Mouse (Mus musculus): ENCODE measurements around the gene Hyls1.

The Hyls1 gene

DNA sequence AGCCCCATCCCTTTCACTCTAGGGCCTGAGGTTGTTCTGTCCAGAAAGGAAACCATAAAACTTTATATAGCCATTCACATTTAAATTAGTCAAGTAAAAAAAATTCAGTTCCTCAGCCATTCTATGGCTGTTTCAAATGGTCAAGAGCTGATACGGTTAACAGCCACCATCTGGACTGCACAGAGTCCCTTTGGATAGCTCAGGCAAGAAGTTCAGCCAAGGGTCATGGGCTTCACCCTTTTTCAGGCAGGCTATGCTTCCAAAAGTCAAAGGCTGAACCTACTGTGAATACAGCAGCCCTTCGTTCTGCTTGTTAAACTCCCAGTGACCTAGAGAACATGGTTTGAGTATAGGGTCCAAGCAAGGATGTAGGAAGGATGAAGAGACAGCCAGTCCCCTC lies 25.5 kb downstream of the Hyls1 start:
- DNase-seq (ENCODE audit: low spot score in 2 of 2): no peak

DNA sequence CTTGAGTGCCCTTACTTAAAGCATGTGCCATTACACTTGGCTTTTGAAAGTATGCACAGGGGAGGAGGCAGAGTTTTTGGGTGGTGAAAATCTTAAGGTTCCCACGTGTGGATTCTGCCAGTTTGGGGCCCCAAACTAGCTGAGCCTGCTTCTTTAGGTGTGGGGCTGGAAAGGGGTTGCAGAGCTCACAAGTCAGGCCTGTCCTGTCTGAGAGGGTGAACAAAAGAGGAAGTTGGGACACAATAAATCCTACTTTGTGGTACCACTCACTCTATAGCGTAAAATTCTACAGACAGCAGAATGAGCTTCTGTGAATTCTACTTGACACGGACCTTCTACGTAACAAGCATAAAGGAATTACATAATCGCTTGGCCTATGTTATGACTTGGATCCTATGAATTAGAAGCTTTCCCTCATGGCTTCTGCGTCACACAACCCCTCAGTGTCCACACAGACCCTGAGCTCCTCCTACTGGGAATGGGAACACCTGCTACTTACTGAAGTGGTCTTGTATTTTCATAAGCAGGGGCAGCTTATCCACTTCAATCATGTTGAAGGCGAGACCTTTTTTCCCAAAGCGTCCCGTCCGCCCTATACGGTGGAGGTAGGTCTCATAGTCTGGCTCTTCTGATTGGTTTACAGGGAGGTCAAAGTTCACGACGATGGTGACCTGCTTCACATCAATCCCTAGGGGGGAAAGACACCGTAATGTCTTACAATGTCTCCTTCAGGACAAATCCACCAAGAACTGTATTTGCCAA lies 26.9 kb downstream of the Hyls1 start:
- DNase-seq (ENCODE audit: low spot score in 2 of 2): no peak

DNA sequence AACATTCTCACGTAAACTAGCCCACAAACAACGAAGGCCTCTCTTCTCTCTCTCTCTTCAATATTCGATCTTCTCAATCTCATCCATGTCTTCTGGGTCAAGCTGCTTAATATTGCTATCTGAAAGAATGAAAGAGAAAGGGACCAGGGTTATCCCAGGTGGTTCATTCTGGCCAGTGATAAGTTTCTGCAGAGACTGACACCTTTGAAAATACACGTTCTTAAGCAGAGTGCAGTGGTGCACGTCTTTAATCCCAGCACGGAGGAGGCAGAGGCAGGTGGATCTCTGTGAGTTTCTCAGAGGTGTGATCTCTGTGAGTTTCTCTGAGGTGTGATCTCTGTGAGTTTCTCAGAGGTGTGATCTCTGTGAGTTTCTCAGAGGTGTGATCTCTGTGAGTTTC lies 28.3 kb downstream of the Hyls1 start:
- no peak for DNase-seq (ENCODE audit: low spot score in 2 of 2)

DNA sequence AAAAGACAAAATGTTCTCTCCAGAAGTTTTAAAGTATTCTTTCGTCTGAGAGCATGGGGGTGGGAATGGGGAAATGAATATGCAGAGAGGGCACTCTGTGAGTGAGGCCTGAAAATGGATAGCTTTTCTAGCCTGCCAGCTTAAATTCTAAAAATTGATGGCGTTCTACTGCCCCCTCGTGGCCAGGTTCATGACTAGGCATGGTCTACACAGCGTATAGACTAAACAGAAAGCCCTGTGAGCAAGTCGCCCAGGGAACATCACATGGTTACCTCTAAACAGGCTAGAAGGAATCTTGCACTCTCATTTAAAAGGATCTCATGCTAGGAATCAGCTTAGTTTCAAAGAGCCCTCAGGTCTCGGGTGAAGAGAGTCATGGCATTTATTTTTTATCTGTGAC lies 28.7 kb downstream of the Hyls1 start:
- peak; percentile 41 to 83 for DNase-seq (ENCODE audit: low spot score in 2 of 2)

DNA sequence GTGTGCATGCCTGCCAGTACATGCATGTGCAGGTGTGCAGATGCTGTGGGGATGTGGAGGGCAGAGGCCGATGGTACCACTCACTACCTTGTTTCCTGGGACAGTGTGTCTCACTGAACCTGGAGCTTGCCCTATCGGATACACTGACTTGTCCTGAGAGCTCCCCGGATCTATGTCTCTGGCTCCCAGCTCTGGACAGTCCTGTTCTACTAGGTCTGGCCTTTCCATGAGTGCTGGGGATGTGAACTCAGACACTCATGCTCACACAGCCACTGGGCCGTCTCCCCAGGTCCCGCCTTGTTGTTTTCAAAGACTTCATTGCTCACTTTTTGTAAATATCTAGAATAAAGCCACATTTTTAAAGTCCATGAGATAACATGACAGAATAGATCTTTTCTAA lies 29.2 kb downstream of the Hyls1 start:
- no peak for DNase-seq (ENCODE audit: low spot score in 2 of 2)

DNA sequence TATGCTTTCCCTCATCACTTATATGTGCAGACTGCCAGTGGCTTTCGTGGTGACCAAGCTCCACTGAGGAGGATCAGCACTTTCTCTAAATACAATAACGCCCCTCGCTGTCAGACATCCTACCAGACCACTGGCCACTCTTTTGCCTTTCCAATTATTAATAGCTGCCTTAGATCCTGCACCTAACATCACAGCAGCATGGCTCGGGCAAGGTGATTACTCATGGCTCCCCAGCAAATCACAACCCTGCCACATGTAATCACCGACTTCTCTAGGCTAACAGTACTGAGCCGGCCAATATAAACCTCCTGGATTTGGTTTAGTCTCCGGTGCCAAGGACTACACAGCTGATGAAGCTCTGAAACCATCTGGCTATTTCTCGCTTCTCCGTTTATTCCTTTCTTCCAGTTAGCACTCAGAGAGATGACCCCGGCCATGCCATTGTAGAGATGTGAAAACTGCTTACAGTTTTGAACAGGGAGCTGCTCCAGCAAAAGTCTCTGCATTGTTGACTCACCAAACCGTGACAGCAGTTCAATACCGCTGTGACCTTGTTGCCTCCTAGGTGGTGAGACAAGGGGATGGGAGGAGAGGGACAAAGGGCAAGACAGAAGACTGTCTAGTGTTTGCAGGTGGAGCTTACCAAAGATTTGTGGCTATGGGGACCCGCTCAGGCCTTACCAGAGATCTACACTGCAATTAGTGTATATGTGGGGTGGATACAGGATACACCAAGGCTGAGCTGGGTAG lies 31.0 kb downstream of the Hyls1 start:
- DNase-seq (ENCODE audit: low spot score in 2 of 2): no peak

DNA sequence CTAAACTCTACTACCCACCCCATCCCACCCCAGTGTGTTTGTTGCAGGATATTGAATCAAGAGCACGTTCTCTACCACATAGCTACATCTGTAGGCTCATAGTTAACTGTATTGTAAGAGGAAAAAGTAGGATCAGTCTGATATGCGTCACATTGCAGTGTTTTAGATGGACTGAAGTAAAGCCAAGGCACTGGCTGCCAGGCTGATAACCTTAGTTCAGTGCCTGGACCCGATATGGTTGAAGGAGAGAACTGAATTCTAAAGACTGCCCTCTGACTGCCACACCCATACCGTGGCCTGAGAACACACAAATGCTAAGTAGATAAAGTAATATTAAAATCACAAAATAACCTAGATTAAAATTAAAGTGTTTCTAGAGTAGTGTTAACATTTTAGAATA lies 34.3 kb downstream of the Hyls1 start:
- no peak for DNase-seq (ENCODE audit: low spot score in 2 of 2)

DNA sequence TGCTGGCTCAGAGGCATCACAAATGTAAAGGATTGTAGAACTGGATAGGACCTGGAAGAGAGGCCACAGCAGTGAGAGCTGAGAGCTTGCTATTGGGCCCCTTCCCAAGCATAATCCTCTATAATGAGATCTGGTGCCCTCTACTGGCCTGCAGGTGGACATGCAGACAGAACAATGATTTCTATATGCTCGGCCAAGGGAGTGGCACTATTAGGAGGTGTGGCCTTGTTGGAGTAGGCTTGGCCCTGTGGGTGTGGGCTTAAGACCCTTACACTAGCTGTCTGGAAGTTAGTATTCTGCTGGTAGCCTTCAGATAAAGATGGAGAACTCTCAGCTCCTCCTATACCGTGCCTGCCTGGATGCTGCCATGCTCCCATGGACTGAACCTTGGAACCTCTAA lies 35.1 kb downstream of the Hyls1 start:
- DNase-seq (ENCODE audit: low spot score in 2 of 2): peak in 1 of 2 experiments; percentile 47

DNA sequence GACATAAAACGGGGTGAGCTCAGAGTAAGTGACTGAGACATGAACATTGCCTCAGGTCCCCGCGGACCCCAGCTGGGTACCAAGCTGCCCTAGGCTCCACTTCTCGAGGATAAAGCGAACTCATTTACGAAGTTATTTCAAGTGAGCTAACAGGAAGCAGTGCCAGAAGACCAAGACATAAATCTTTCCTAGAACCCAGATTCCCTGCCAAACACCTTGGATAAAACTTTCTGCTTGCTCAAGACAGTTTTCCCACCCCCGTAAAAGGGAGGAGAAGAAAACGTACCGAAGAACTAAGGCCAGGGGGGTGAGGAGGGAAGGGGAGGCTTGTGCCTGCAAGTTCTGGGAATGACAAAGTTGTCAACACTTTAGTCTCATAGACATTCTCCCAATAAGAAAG lies 36.9 kb downstream of the Hyls1 start:
- no peak for DNase-seq (ENCODE audit: low spot score in 2 of 2)

DNA sequence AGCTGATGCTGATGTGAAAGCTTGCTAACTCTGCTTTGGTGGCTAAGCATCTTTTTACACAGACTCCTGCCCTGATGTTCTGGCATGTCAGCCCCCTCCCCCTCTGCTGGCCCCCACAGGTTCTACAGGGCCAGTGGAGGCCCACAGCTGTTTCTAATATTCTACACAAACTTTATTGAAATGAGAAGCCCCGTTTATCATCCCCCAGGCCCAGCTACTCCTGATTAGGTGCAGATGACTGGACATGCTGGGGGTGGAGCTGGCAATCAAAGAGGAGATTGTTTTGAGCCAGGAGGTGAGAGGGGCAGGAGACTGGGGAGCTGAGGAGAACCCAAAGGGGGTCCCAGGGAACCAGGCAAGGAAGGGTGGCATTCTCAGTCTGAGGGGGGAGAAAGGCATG lies 40.4 kb downstream of the Hyls1 start:
- no peak for DNase-seq (ENCODE audit: low spot score in 2 of 2)

DNA sequence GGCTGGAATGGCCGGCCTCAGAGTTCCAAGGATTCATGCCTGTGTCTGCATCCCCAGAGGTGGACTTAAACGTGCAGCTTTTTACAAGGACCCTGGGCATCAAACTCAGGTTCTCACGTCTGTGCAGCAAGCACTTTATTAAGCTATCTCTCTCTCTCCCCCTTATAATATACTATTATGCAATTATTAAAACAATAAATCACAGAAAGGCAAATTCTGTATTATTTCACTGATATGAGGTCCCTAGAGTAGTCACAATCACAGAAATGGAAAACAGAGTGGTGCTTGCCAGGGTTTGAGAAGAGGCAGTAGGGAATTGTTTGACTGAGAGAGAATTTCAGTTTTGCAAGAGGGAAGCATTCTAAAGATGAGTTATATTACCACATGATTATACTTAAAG lies 41.1 kb downstream of the Hyls1 start:
- DNase-seq (ENCODE audit: low spot score in 2 of 2): no peak

DNA sequence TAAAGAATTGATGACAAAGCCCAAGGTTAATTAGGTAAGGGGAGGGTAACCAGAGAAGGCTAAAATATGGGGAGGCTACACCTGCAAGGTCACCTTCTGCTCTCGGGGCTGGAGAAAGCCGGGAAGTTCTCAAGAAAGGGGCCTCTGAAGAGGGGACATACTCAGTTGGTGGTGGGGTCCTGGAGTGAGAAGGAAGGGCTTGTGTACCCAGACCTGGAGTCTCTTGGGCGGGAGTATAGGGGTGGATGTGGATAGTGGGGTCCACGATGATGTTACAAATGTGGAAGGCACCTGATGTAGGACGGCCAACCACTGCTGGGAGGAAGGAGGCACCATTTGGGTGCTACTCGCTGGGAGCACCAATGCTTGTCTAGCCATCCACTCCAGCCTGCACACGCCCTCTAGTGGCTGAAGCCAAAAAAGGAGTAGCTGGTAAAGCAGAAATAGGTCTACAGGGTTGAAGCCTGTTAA lies 46.2 kb downstream of the Hyls1 start:
- DNase-seq (ENCODE audit: low spot score in 2 of 2): peak; percentile 44 to 72

DNA sequence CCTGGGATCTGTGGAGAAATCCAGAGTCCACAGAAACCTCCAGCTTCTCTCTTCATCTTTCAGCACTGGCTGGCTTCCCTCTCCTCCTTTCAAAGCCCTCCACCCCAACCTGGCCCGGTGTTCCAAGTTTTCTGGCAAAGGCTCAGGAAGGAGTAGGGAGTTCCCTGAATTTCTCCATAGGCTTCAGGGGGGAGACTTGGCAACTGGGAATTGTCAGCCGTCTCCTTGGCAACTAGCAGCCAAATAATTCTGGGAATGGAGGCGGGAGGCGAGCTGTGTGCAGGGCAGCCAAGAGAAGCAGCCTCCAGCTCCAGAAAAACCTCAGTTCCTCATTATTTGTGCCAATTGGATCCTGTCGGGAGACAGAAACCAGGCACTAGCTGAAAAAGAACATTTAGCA lies 46.7 kb downstream of the Hyls1 start:
- no peak for DNase-seq (ENCODE audit: low spot score in 2 of 2)

DNA sequence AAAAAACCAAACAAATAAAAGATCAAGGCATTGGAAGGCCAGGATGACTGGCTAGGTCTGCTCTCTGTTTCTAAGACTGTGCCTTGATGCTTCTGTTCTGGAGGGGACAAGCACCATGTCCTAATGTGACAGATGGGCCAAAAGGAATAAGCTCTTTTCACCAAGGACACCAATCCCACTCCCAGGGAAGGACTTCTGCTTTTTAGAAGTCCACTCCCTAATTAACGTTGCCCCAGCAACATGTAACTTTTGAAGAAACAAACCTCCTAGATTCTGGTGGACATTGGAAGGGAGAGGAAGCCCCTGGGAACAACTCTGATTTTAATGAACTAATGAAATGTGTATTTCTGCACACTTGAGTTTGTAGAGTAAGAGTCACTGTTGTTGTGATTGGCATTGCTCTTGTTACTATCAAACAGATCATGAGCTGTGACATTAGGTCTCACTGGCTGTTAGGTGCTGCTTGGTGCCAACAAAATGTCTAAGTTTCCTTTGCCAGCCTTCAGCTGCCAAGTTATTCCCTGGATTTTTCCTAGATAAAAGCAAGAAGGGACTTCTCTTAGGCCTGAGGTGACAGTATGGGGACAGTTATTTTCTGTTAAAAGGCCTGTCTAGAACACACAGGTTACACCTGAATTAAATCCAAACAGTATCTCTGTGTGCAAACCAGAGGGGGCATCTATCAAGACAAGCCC lies 47.2 kb downstream of the Hyls1 start:
- no peak for DNase-seq (ENCODE audit: low spot score in 2 of 2)

DNA sequence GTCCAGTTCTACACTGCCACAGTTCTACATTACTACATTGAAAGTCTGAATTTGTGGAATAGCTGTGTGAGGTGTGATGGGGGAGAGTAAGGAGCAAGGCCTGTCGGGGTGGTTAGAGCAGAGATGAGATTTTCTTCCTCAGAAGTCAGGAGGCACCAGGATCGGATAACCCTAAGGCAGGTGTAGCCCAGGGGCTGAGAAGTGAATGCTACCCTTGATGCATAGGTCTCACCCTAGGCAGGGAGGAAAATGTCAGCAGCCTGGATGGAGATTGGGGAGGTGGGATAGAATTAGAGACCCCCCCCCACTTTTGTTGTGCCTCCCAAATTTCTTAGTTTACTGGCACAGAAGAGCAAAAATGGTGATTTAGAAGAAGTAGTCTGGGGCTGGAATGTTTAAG lies 48.0 kb downstream of the Hyls1 start:
- no peak for DNase-seq (ENCODE audit: low spot score in 2 of 2)

DNA sequence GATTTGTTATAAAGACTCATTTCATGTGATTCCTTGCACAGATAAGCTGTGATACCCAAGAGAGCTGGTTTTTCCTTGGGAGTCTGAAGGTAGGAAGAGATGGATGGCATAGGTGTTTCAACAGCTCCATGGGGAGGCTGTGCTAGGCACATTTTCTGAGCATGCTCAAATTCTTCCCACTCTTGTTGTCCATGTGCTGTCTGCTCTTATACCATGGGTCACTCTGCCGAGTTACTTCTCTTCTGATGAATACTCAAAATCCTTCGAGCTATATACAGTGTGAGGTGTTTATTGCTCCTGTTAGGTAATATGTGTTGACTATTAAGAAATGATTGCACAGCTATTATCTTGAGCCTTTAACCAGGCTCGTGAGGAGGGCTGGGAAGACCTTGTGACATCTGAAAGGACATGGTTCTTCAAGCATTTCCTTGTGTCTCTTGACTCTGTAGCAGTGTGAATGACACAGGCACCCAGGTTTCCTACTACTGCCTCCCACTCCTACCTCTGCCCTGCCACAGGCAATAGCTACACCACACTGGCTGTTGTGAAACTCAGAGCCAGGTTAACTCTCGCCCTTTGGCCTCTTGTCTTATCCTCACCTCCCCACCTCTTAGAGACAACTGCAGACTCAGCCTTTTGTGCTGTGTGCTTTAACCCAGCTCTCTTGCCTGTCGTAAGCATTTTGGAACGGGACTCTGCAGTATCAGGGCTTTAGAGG lies 49.4 kb downstream of the Hyls1 start:
- no peak for DNase-seq (ENCODE audit: low spot score in 2 of 2)

DNA sequence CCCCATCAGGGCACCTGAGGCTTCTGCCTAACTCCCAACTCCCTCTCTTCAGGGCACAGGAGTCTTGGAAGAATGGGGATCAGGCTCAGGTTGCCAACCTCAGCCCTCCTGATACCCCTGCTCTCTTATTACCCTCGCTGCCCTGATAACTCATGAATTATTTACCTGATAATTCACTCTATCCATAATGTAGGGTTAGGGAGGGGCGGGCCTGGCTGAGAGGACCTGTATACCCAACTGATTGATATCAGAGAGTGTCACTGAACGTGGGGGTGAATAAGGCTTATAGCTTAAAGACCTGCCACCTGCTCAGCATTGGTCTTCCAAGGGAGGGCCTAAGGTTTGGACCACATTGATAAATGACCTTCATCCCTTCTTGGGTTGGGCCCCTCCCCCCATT lies 52.0 kb downstream of the Hyls1 start, which contains the start of gene Gm1113:
Gene Gm1113, minus strand, starts transcription at position 101 of the 400 bp plus-strand sequence.
- no peak for DNase-seq (ENCODE audit: low spot score in 2 of 2)

DNA sequence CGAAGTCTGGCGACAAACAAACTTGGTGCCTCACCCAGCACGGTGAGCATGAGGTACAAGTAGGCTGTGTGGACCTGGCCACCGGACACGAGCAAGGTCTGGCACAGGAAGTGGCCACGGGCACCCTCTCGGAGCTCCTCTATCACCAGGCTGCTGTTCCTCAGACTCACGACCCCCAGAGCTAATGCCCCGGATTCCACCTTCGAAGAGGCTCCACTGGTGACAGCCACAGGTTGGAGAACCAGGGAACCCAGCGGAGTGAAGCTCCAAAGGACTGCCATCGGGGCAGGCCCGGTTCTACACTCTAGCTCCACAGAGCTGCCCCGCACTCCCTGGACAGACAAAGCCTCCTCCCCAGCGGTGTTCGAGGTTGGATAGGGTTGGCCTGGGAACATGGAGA lies 53.5 kb downstream of the Hyls1 start:
- no peak for DNase-seq (ENCODE audit: low spot score in 2 of 2)

DNA sequence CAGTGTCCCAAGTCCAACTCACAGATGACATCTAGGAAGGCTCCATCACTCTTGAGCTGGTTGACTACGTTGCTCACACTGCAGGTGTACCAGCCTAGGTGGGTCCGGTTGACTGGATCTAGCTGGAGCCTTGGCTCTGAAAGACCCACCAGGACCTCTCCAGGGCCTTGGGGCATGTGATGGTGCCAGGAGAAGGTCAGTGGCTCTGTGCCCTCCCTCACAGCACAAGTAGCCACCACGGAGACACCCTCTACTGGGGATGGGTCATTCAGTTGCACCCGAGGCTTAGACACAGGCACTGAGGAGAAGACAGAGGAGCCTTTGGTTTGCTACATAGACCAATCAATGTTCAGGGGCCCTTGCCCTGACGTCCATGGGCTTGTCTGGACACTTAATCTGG lies 54.0 kb downstream of the Hyls1 start:
- DNase-seq (ENCODE audit: low spot score in 2 of 2): no peak

DNA sequence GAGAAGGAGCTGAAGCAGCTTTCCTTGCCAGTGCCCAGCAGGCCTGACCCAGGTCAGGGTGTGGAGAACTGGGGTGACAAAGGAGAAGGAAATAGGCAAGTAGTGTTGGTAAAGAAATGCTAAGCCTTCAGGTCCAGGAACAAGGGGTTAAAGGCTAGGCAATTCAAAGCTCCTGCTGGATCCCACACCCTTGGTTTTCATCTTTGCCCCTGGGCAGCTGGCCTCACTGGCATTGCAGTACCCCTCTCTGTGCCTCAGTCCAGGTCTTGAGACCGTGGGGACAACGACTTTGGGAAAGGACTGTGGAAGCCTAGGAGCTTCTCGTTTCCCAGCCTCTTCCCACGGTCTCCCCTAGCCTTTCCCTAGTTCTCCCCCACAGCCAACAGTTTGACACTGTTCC lies 56.3 kb downstream of the Hyls1 start:
- DNase-seq (ENCODE audit: low spot score in 2 of 2): no peak
